Mouse (Mus musculus) lung, postnatal 4 days (tissue): ENCODE results near the gene Mlycd.

Source experiments
- DNase-seq, 2 experiments: peaks; one replicate each; pipeline ENCODE4 v3.0.0; 2021

The Mlycd gene

DNA sequence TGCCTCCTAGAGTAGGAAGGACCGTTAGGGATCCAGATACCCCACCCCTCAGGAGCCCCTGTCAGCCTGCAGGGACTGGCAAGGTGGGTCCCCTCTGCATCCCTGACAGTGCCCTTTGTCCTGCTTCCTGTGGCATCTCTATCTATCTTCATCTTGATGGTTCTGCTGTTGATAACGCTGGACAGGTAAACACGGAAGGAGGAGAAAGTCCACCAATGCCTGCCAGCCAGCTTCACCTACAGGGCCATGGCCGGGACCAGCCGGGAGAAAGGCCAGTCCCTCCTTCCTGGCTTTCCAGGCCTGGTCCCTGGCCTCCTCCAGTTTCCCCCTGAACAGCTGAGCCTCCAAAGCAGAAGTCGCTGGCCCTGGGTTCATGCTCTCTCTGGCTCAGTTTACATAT is 39.9 kb downstream of the Mlycd start:
- DNase-seq: no peak

DNA sequence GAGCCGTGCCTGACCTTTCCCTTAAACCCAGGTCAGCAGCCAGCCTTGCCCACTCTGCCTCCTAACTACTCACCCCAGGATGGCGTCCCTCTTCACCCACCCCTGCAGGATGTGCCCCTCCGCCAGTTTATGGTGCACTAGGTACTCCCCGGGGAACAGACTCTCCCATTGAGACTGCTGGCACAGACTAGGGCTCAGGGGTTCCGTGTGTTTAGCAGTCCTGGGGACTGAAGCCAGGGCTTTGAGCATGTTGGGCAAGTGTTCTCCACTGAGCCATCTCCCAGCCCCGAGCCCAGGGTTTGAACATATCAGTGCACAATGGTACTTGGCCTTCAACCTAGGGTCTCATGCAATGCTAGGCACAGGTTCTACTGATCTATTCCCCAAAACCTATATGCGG is 40.8 kb downstream of the Mlycd start:
- no peak for DNase-seq

- no peak for DNase-seq
These were observed 41.7 kb downstream of the Mlycd start for GRCm38 (mm10) chr8:119436331-119436730.

DNA sequence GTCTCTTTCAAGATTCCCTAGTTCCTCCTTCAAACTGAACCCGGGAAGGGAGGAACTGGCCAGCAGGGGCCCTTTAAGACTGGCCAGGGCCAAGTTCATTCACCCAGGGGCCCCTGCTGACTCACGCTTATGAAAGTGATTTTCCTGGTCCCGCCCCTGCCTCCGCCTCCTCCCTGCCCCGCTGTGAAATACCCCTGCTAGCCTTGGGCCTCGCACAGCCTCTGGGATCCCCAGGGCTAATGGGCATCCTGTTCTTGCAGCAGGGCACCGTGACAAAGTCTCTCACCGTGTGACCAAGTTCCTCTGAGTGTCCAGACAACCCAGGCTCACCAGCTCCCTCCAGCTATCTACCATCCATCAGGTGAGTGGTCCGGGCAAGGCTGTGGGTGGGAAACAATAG is 42.3 kb downstream of the Mlycd start:
- DNase-seq: peak; percentile 86 to 88

DNA sequence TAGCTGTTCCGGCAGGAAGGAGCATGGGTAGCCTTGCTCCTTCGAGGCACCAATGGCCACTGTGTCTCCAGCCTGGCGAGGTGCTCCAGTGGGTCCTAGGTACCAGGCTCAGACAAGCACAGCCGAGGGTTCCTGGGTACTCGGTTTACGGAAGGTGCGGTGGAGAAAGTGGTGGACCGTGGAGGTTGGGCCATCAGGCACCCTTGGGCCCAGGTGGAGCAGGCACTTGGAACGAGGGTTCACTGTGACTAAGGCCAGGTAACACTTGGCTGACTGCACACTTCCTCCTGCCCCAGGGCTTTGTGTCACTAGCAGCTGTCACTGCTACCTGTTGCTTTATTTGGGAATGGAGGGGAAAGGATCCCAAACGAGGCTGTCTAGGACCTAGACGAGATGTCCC is 42.8 kb downstream of the Mlycd start:
- peak in 1 of 2 experiments; percentile 53 for DNase-seq

GRCm38 (mm10) chr8:119438876-119439275 is 44.2 kb downstream of the Mlycd start:
- no peak for DNase-seq

GRCm38 (mm10) chr8:119439424-119439823 is 44.7 kb downstream of the Mlycd start:
- DNase-seq: no peak

GRCm38 (mm10) chr8:119439893-119440249 is 45.2 kb downstream of the Mlycd start:
- DNase-seq: no peak

- DNase-seq: peak; percentile 78 to 85
These were observed 45.7 kb downstream of the Mlycd start for GRCm38 (mm10) chr8:119440250-119440951.

GRCm38 (mm10) chr8:119440952-119441270 is 46.2 kb downstream of the Mlycd start:
- no peak for DNase-seq

GRCm38 (mm10) chr8:119442013-119442412 is 47.3 kb downstream of the Mlycd start:
- DNase-seq: no peak

DNA sequence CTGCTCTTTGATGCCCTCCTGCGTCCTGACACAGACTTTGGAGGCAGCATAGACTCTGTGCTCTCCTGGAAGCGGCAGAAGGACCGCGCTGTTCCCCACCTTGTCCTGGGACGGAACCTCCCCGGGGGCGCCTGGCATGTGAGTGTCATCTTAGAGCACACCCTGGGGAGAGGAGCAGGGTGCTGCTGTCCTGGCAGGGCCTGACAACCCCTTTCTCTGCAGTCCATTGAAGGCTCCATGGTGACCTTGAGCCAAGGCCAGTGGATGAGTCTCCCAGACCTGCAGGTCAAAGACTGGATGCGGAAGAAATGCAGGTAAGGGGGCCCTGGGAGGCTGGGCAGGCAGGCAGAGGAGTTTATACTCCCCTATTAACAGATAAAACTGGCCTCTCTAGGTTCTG is 48.3 kb downstream of the Mlycd start:
- no peak for DNase-seq

- DNase-seq: peak; percentile 79 to 87
These were observed 51.7 kb downstream of the Mlycd start, which contains the start of gene Necab2 for GRCm38 (mm10) chr8:119446211-119446989. Gene Necab2 (plus strand): TSS chr8:119446719.

GRCm38 (mm10) chr8:119446990-119447780 is 52.5 kb downstream of the Mlycd start:
- DNase-seq: no peak

DNA sequence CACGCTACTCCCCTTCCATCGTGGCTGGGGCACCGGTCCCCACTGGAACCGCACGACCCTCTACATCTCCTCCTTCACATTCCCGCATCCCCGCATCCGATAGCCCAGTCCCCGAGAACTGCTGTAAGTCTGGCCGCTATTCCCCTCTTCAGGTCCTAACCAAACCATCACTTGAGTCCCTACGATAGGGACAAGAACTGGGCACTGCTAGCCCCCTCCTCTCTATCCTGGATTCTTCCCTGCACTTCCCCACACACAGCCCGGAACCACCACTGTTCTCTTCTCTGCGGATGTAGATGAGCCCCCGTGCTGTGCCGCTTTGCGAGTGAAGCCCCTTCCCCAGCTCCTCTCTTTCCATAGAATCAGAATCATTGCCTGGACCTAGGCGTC is 53.1 kb downstream of the Mlycd start:
- no peak for DNase-seq

- DNase-seq: no peak
These were observed 54.9 kb downstream of the Mlycd start for GRCm38 (mm10) chr8:119449627-119450026.

DNA sequence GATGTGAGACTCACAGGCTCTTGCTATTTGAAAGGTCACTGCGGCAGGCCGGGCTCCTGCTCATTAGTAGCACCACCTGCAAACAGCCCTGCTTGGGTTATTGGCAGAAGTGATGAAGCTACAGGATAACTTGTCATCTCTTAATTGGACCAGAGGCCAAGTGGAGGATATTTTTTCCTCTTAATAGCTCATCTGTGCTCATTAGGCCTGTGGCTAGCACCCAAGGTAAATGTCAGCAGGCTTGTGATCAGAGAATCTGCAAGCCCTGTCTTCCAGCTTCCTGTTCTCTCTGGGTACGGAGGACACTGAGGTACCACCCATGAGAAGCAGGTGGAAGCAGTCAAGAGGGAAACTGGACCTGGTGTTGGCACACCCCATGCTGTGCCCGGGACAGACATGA is 56.5 kb downstream of the Mlycd start:
- no peak for DNase-seq

DNA sequence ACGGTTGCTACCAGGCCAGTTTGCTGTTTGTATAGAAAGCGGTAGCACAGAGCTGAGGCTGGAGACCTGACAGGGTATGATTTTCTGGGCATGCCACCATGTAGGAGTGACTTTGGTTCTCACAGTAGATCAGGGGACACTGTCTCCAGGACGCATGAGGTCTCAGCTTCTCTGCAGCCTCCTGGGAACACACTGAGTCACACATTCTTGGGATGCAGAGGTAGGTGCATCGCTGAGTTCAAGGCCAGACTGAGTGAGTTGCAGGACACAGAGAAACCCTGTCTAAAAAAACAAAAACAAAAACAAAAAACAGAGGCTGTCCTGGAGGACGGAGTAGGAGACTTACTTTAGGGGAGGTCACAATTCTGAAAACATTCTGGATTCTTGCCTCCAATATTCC is 58.2 kb downstream of the Mlycd start:
- no peak for DNase-seq

GRCm38 (mm10) chr8:119456045-119456444 is 61.4 kb downstream of the Mlycd start:
- DNase-seq: no peak

- no peak for DNase-seq
These were observed 65.0 kb downstream of the Mlycd start for GRCm38 (mm10) chr8:119459724-119460123.
